Mouse (Mus musculus): ENCODE results near the gene Lrrc23. TPM values are rescaled to one million over a fixed set of nuclear protein-coding genes. Genes with fewer than 3 reads are reported as not detected.

Lrrc23 gene
- polyA plus RNA-seq, 1 experiment from 2014 or later = 0.13 TPM

DNA sequence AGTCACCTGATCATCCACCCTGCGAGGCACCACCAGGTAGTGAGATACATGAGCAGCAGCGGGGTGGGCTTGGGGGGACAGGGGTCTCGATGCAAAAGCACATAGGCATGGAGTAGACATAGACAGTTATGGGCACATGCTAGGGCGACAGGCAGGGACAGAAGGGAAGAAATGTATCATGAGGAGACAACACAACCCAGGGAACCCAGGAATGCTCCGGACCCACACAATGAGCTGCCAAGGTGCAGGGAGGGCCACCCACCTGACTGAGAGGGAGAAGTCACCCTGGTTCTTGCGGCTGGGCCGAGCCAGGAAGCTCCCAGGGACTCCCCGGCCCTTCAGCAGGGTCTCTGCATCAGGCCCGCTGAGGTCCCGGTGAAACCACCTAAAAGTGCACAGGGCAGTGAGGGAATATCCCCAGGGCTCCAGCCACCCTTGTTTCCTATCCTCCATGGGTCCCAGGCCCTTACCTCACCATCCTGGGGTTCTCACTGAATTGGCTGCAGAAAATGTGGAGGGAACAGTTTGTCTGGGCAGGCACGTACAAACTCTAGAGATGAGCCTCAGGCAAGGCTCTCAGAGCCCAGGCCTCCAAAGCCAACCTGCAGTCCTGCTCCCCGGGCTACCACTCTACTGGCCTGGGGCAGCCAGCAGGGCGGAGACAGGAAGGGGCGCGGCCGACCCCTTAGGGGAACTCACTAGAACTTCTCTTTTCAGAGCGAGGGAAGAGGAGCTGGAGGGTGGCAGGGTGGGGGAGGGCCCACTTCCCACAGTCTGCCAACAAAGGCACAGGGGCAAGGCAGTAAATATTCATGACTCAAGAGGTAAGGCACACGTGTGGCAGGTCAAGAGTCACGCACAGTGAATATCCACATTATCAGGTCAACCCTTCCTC, 46.8 kb downstream of the Lrrc23 start:
- Histone ChIP-seq H3K4me3 (replicated peaks) (no peak overlapping the region; the same call in 1 of the 2 replicates), H3K4me2 (replicated peaks) (no peak overlapping the region)
- 54% methylated on average over 19 of the region's 19 CpGs for WGBS

DNA sequence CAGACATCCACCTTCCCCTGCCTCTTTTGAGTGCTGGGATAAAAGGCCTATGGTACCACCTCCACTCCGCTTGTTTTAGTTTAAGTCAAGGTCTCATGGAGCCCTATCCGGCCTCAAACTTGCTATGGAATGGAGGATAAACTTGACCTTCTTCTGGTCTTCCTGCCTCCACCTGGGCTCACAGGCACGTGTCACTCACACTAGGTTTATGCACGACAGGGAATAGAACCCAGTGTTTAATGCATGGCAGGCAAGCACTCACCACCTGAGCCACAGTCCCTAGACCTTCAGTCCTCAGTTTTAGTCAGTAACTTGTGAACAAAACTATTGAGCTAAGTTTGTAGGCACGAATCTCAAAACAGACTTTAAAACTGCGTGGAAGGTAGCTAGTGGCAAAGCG, 48.5 kb downstream of the Lrrc23 start:
- no peak overlapping the region for H3K4me3 ChIP-seq (replicated peaks)
- WGBS = 81% methylated on average over 7 of the region's 7 CpGs
- no peak for ATAC-seq
- H3K27me3 ChIP-seq (replicated peaks) = no peaks in the 10 kb centered on the region
- H3K9ac ChIP-seq = no peak overlapping the region
- H3K36me3 ChIP-seq = no peaks in the 10 kb centered on the region
- no peak overlapping the region for H3K27ac ChIP-seq
- peaks cover 13% of the 10 kb centered on the region; the same call in 1 of the 2 replicates for H3K4me1 ChIP-seq (replicated peaks)
- no peak overlapping the region for H3K4me2 ChIP-seq (replicated peaks)
- no peaks in the 10 kb centered on the region for H3K9me3 ChIP-seq

More for the DNA sequence above, 46.8 kb downstream of the Lrrc23 start:
- Histone ChIP-seq H3K4me1 (replicated peaks) (peaks cover 10% of the 10 kb centered on the region; the same call in 1 of the 2 replicates), H3K9me3 (no peaks in the 10 kb centered on the region), H3K36me3 (no peaks in the 10 kb centered on the region), H3K9ac (peak overlapping the region; percentile 21; the same call in 1 of the 2 replicates), H3K27ac (no peak overlapping the region), H3K27me3 (replicated peaks) (no peaks in the 10 kb centered on the region)
- peak; percentile 46 for ATAC-seq

DNA sequence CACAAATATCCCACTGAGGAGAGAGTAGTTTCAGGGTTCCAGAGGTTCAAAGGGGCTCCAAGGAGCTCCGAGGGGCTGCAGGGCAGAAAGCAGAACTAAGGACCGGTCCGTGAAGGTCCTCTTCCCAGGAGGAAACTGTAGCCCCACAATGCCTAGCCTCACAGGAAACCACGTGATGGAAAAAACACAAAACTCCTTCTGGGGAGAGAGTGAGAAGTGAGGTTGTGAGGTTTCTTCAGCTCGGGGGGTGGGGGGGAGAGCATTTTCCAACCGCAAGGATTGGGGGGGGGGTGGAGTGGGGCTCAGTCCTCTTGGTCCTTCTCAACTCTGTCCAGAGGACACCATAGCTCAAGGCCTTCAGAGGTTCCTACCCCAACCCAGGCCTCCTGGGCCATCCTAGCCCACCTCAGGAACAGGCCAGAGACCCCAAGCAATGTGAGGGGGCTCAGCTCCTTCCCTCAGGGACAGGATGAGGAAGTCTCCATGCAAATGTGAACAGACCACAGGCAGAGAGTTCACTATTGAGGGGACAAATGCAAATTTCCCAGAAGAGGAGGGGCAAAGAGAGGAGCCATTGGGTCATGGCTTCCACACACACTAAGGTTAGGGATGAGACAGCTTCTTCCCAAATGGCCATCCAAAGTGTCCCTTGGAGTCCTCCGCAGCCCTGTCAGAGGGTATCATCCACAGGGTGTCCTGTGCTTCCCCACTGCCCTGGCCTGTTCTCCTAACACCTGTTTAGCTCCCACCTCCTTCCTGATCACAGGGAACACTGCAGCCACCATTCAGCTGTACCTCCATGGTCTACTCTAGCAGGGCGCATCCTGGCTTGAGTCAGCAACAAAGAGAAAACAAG, 49.4 kb downstream of the Lrrc23 start:
- peaks cover 13% of the 10 kb centered on the region; the same call in 1 of the 2 replicates for H3K4me1 ChIP-seq (replicated peaks)
- H3K27ac ChIP-seq = no peak overlapping the region
- no peak for ATAC-seq
- no peak overlapping the region for H3K4me3 ChIP-seq (replicated peaks)
- H3K9me3 ChIP-seq = no peaks in the 10 kb centered on the region
- H3K36me3 ChIP-seq = no peaks in the 10 kb centered on the region
- H3K9ac ChIP-seq = no peak overlapping the region
- 80% methylated on average over 8 of the region's 8 CpGs for WGBS
- H3K27me3 ChIP-seq (replicated peaks) = no peaks in the 10 kb centered on the region
- no peak overlapping the region for H3K4me2 ChIP-seq (replicated peaks)

DNA sequence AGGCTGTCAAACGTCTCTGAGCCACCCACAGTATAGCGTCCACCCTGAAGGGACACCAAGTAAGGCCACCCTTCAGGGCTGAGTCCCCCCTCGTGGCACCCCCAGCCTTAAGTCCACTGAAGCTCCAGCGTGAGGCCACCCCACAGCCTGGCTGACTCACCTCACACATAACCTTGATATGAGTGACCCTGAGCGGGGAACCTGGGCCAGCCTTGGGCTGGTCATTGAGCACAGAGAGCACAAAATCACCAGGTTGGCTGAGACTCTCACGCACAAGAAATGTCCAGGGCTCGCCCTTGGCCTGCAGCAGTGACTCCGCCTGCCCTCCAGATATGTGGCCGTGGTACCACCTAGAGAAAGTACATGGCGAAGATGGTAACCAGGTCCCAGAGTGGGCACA, 50.9 kb downstream of the Lrrc23 start:
- Histone ChIP-seq H3K36me3 (no peaks in the 10 kb centered on the region), H3K9me3 (no peaks in the 10 kb centered on the region), H3K4me1 (replicated peaks) (peaks cover 13% of the 10 kb centered on the region; the same call in 1 of the 2 replicates), H3K27me3 (replicated peaks) (no peaks in the 10 kb centered on the region), H3K9ac (no peak overlapping the region), H3K4me2 (replicated peaks) (no peak overlapping the region), H3K27ac (no peak overlapping the region), H3K4me3 (replicated peaks) (no peak overlapping the region)
- no peak for ATAC-seq
- 86% methylated on average over 10 of the region's 10 CpGs for WGBS

DNA sequence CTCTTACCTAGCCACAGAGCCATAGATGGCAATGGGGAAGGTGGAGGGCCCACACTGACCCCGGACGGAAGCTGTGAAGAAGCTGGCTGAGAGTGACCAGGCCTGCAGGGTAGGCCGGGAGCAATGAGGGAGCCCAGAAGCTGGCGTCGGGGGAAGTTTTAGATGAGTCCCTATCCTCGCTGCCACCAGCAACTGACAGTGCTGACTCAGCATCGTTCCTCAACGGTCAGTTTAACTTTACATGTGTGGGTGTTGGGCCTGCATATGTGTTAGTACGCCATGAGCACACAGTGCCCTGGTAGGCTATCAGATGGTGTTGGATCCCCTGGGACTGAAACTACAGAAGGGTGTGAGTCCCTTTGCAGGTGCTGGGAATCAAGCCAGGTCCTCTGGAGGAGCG, 55.1 kb downstream of the Lrrc23 start:
- H3K9me3 ChIP-seq = no peaks in the 10 kb centered on the region
- H3K9ac ChIP-seq = no peak overlapping the region
- no peak overlapping the region for H3K4me3 ChIP-seq (replicated peaks)
- no peak overlapping the region for H3K27ac ChIP-seq
- WGBS = 81% methylated on average over 10 of the region's 10 CpGs
- H3K4me2 ChIP-seq (replicated peaks) = no peak overlapping the region
- no peak for ATAC-seq
- H3K36me3 ChIP-seq = no peaks in the 10 kb centered on the region
- H3K27me3 ChIP-seq (replicated peaks) = no peaks in the 10 kb centered on the region
- H3K4me1 ChIP-seq (replicated peaks) = 0 out of 2 replicates have a peak, but pooled peaks cover 6% of the 10 kb centered on the region

DNA sequence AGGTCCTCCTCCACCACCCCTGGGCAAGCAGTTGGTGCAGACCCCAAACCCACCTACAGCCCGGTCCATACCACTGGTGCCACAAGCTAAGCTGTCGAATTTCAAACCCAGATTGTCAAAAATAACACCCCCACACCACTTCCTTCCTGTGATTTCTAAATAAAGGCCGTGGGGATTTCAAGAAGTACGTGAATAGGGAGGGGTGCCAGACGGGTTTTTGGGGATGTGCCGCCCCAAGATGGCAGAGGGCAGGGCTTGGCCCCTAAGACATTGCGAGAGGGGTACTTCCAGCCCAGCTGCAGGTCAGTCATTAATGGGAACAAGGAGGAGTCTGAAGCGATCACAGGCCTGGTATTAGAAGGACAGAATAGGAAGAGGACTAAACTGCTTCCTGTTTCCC, 56.0 kb downstream of the Lrrc23 start:
- ATAC-seq = no peak
- H3K4me3 ChIP-seq (replicated peaks) = no peak overlapping the region
- 81% methylated on average over 8 of the region's 8 CpGs for WGBS
- no peaks in the 10 kb centered on the region for H3K27me3 ChIP-seq (replicated peaks)
- H3K9ac ChIP-seq = no peak overlapping the region
- H3K36me3 ChIP-seq = no peaks in the 10 kb centered on the region
- H3K4me2 ChIP-seq (replicated peaks) = no peak overlapping the region
- no peak overlapping the region for H3K27ac ChIP-seq
- H3K9me3 ChIP-seq = no peaks in the 10 kb centered on the region
- H3K4me1 ChIP-seq (replicated peaks) = 0 out of 2 replicates have a peak, but pooled peaks cover 6% of the 10 kb centered on the region

DNA sequence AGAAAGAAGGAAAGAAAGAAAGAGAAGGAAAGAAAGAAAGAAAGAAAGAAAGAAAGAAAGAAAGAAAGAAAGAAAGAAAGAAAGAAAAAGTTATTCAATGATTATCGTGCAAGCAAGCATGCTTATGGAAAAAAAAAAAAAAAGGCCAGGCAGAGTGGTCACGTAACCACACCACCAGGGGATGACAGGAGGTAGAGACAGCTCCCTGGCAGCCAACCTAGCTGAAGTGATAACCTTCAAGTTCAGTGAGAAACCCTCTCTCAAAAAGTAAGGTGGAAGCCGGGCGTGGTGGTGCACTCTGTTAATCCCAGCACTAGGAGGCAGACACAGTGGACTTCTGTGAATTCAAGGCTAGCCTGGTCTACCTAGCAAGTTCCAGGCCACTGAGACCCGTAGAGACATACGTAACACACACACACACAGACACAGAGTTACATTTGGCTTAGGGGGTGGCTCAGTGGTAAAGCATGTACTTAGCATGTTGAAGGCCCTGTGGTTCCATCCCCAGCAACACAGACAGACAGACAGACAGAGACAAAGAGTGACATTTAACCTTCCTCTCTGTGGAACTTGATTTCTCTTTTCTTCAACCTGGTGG, 56.6 kb downstream of the Lrrc23 start:
- no peaks in the 10 kb centered on the region for H3K27me3 ChIP-seq (replicated peaks)
- no peak overlapping the region for H3K9ac ChIP-seq
- H3K36me3 ChIP-seq = no peaks in the 10 kb centered on the region
- 82% methylated on average over 6 of the region's 6 CpGs for WGBS
- H3K4me3 ChIP-seq (replicated peaks) = no peak overlapping the region
- ATAC-seq = no peak
- no peak overlapping the region for H3K27ac ChIP-seq
- no peaks in the 10 kb centered on the region for H3K9me3 ChIP-seq
- 0 out of 2 replicates have a peak, but pooled peaks cover 5% of the 10 kb centered on the region for H3K4me1 ChIP-seq (replicated peaks)
- H3K4me2 ChIP-seq (replicated peaks) = no peak overlapping the region

DNA sequence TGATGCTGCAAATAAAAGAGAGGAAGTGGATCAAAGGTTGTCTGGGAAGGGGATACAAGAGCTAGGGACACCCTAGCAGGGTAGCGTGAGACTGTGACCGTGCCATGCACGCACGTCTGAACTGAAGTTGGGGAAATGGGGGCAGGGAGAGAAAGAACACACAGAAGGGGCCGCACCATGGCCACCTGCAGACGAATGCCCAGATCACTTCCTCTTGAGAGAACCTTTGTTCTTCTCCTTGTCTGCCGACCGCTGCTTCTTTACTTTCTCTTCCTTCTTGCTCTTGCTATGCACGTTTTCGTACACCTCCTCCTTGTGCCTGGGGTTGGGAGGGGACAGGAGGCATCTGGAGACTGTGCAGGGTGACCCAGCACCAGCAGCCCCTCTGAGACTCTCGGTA, 58.6 kb downstream of the Lrrc23 start:
- Histone ChIP-seq H3K9me3 (no peaks in the 10 kb centered on the region), H3K4me2 (replicated peaks) (peak overlapping the region; percentile 51), H3K27me3 (replicated peaks) (no peaks in the 10 kb centered on the region), H3K27ac (0 out of 2 replicates have a peak overlapping the region, but pooled peaks have one; percentile 3), H3K9ac (no peak overlapping the region), H3K36me3 (peaks cover 9% of the 10 kb centered on the region), H3K4me1 (replicated peaks) (peaks cover 5% of the 10 kb centered on the region; the same call in 1 of the 2 replicates), H3K4me3 (replicated peaks) (peak overlapping the region; percentile 42; the same call in 1 of the 2 replicates)
- 47% methylated on average over 11 of the region's 11 CpGs for WGBS
- no peak for ATAC-seq

Other genes starting within 250 kb of the Lrrc23 start
- gene C1s1, start 237.4 kb downstream of the Lrrc23 start, polyA plus RNA-seq (2015; fragmentation: Nextera tagmentation; extraction: Ambion mirVana) = 5.4 and 5.8 TPM in 2 replicates
- gene C1rb, start 209.4 kb downstream of the Lrrc23 start, polyA plus RNA-seq (2015; fragmentation: Nextera tagmentation; extraction: Ambion mirVana) = not detected in 2 replicates
- not detected in 2 replicates for gene C1s2, start 143.6 kb downstream of the Lrrc23 start, polyA plus RNA-seq (2015; fragmentation: Nextera tagmentation; extraction: Ambion mirVana)
- gene Lpcat3, start 116.7 kb downstream of the Lrrc23 start, polyA plus RNA-seq (2015; fragmentation: Nextera tagmentation; extraction: Ambion mirVana) = 134 and 145 TPM in 2 replicates
- gene Emg1, start 67.5 kb downstream of the Lrrc23 start, polyA plus RNA-seq (2015; fragmentation: Nextera tagmentation; extraction: Ambion mirVana) = 225 and 231 TPM in 2 replicates
- 497 and 503 TPM in 2 replicates for gene Phb2, start 67.4 kb downstream of the Lrrc23 start, polyA plus RNA-seq (2015; fragmentation: Nextera tagmentation; extraction: Ambion mirVana)
- gene Ptpn6, start 41.0 kb downstream of the Lrrc23 start, polyA plus RNA-seq (2015; fragmentation: Nextera tagmentation; extraction: Ambion mirVana) = 16.7 and 17.7 TPM in 2 replicates
- gene Grcc10, start 38.4 kb downstream of the Lrrc23 start, polyA plus RNA-seq (2015; fragmentation: Nextera tagmentation; extraction: Ambion mirVana) = 337 and 341 TPM in 2 replicates
- gene Gm45234, start 23.7 kb downstream of the Lrrc23 start, polyA plus RNA-seq (2015; fragmentation: Nextera tagmentation; extraction: Ambion mirVana) = not detected in 2 replicates
- gene Atn1, start 23.2 kb downstream of the Lrrc23 start, polyA plus RNA-seq (2015; fragmentation: Nextera tagmentation; extraction: Ambion mirVana) = 10.5 and 11.9 TPM in 2 replicates
- gene Eno2, start 10.1 kb downstream of the Lrrc23 start, polyA plus RNA-seq (2015; fragmentation: Nextera tagmentation; extraction: Ambion mirVana) = 6.0 and 6.8 TPM in 2 replicates
- 16.1 and 16.3 TPM in 2 replicates for gene Spsb2, start 28.9 kb upstream of the Lrrc23 start, polyA plus RNA-seq (2015; fragmentation: Nextera tagmentation; extraction: Ambion mirVana)
- 1,094 and 1,127 TPM in 2 replicates for gene Tpi1, start 34.6 kb upstream of the Lrrc23 start, polyA plus RNA-seq (2015; fragmentation: Nextera tagmentation; extraction: Ambion mirVana)
- 116 and 118 TPM in 2 replicates for gene Usp5, start 49.8 kb upstream of the Lrrc23 start, polyA plus RNA-seq (2015; fragmentation: Nextera tagmentation; extraction: Ambion mirVana)
- gene Cdca3, start 49.8 kb upstream of the Lrrc23 start, polyA plus RNA-seq (2015; fragmentation: Nextera tagmentation; extraction: Ambion mirVana) = 166 and 177 TPM in 2 replicates
- gene Gnb3, start 60.5 kb upstream of the Lrrc23 start, polyA plus RNA-seq (2015; fragmentation: Nextera tagmentation; extraction: Ambion mirVana) = 1.2 and 1.3 TPM in 2 replicates
- gene P3h3, start 78.0 kb upstream of the Lrrc23 start, polyA plus RNA-seq (2015; fragmentation: Nextera tagmentation; extraction: Ambion mirVana) = 17.9 and 20.1 TPM in 2 replicates
- 0.99 and 1.1 TPM in 2 replicates for gene Gpr162, start 84.3 kb upstream of the Lrrc23 start, polyA plus RNA-seq (2015; fragmentation: Nextera tagmentation; extraction: Ambion mirVana)
- gene Cd4, start 108.5 kb upstream of the Lrrc23 start, polyA plus RNA-seq (2015; fragmentation: Nextera tagmentation; extraction: Ambion mirVana) = 0.40 and 0.48 TPM in 2 replicates
- 2.2 and 2.9 TPM in 2 replicates for gene Lag3, start 132.0 kb upstream of the Lrrc23 start, polyA plus RNA-seq (2015; fragmentation: Nextera tagmentation; extraction: Ambion mirVana)
- gene Ptms, start 140.4 kb upstream of the Lrrc23 start, polyA plus RNA-seq (2015; fragmentation: Nextera tagmentation; extraction: Ambion mirVana) = 241 and 282 TPM in 2 replicates
- gene Mlf2, start 151.7 kb upstream of the Lrrc23 start, polyA plus RNA-seq (2015; fragmentation: Nextera tagmentation; extraction: Ambion mirVana) = 336 and 340 TPM in 2 replicates
- gene Cops7a, start 185.8 kb upstream of the Lrrc23 start, polyA plus RNA-seq (2015; fragmentation: Nextera tagmentation; extraction: Ambion mirVana) = 159 and 170 TPM in 2 replicates
- gene Pianp, start 217.0 kb upstream of the Lrrc23 start, polyA plus RNA-seq (2015; fragmentation: Nextera tagmentation; extraction: Ambion mirVana) = 1.8 and 2.1 TPM in 2 replicates
- gene Zfp384, start 229.4 kb upstream of the Lrrc23 start, polyA plus RNA-seq (2015; fragmentation: Nextera tagmentation; extraction: Ambion mirVana) = 13.4 and 14.3 TPM in 2 replicates

All from intestine, embryonic 15.5 days (tissue).